Mouse (Mus musculus) ovary, postnatal 14 days (tissue): ENCODE measurements at regions not wholly inside any gene's neighbourhood (a gene's known extent, or its start where the extent isn't known, plus 50 kb on each side); places are given as distances from the start of the nearest gene placed in this dataset.

Source experiments
- DNase-seq: peaks from one replicate; pipeline ENCODE4 v3.0.0; 2022; ENCODE audit warnings: low spot score

GRCm38 (mm10) chr10:66102103-66102502 lies 993.8 kb upstream of the Jmjd1c start:
- no peak for DNase-seq

GRCm38 (mm10) chr10:66131361-66131760 lies 964.6 kb upstream of the Jmjd1c start:
- no peak for DNase-seq

GRCm38 (mm10) chr10:66132025-66132424 lies 963.9 kb upstream of the Jmjd1c start:
- no peak for DNase-seq

- no peak for DNase-seq
Observed at GRCm38 (mm10) chr10:66142413-66142812, 953.5 kb upstream of the Jmjd1c start.

- no peak for DNase-seq
Observed at GRCm38 (mm10) chr10:66142910-66143309, 953.0 kb upstream of the Jmjd1c start.

GRCm38 (mm10) chr10:66150966-66151365 lies 945.0 kb upstream of the Jmjd1c start:
- no peak for DNase-seq

GRCm38 (mm10) chr10:66152777-66153176 lies 943.1 kb upstream of the Jmjd1c start:
- no peak for DNase-seq

- no peak for DNase-seq
Observed at GRCm38 (mm10) chr10:66160916-66161556, 934.9 kb upstream of the Jmjd1c start.

GRCm38 (mm10) chr10:66172803-66173202 lies 923.1 kb upstream of the Jmjd1c start:
- DNase-seq: no peak

- no peak for DNase-seq
Observed at GRCm38 (mm10) chr10:66177318-66177717, 918.6 kb upstream of the Jmjd1c start.

- no peak for DNase-seq
Observed at GRCm38 (mm10) chr10:66181231-66181630, 914.7 kb upstream of the Jmjd1c start.

- DNase-seq: no peak
Observed at GRCm38 (mm10) chr10:66183069-66183468, 912.9 kb upstream of the Jmjd1c start.

GRCm38 (mm10) chr10:66187038-66187437 lies 908.9 kb upstream of the Jmjd1c start:
- DNase-seq: no peak

GRCm38 (mm10) chr10:66201115-66201514 lies 894.8 kb upstream of the Jmjd1c start:
- no peak for DNase-seq

GRCm38 (mm10) chr10:66228123-66228522 lies 867.8 kb upstream of the Jmjd1c start:
- DNase-seq: no peak

- no peak for DNase-seq
Observed at GRCm38 (mm10) chr10:66234370-66234916, 861.5 kb upstream of the Jmjd1c start.

- no peak for DNase-seq
Observed at GRCm38 (mm10) chr10:66256377-66256776, 839.5 kb upstream of the Jmjd1c start.

- DNase-seq: no peak
Observed at GRCm38 (mm10) chr10:66270647-66271270, 825.2 kb upstream of the Jmjd1c start.

- DNase-seq: no peak
Observed at GRCm38 (mm10) chr10:66295628-66296027, 800.3 kb upstream of the Jmjd1c start.

- no peak for DNase-seq
Observed at GRCm38 (mm10) chr10:66303235-66303780, 792.6 kb upstream of the Jmjd1c start.

GRCm38 (mm10) chr10:66304901-66305300 lies 791.0 kb upstream of the Jmjd1c start:
- no peak for DNase-seq

- DNase-seq: no peak
Observed at GRCm38 (mm10) chr10:66331166-66331565, 764.8 kb upstream of the Jmjd1c start.

- no peak for DNase-seq
Observed at GRCm38 (mm10) chr10:66337994-66338393, 757.9 kb upstream of the Jmjd1c start.
